Mouse (Mus musculus) kidney, adult 2 months (tissue): ENCODE data around the gene Gm9922.

Source experiments
- CTCF ChIP-seq: fragments of 200-500 bp; conservative IDR thresholded peaks from 2 replicates; pipeline ENCODE4 v1.5.1; 2011; ENCODE audit warnings: low read depth, mild to moderate bottlenecking, control low read depth, low read length, moderate library complexity, mixed read lengths; ENCODE audit not compliant: insufficient read depth, insufficient read length
- POLR2A ChIP-seq: fragments of 200-500 bp; IDR thresholded peaks from one replicate; pipeline ENCODE4 v1.6.1; 2011; ENCODE audit warnings: low read depth, low read length, control low read depth

DNA sequence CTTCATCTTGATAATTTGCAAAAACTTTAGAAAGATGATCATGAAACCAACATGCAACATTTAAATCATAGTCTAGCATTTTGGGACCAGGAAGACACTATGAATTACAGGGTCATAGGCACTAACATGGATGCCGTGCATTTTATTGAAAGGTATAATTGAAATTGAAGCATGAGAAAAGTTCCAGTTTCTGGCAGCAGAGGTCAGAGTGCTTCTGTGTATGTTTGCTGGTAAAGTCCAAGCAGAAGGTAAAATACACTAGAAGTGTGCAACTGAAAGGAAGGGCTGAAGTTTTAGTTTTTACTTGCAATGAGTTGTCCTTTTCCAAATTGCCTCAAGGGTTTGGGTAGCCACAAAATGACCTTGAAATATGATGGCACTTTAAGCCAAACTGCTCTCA, 32.7 kb upstream of the Gm9922 start:
- no peak for TF ChIP-seq CTCF
- no peak for TF ChIP-seq POLR2A
